Mouse (Mus musculus): ENCODE data around the gene Sec23b. TPM values are rescaled to one million over a fixed set of nuclear protein-coding genes. Genes with fewer than 3 reads are reported as not detected.

The Sec23b gene
- 23.7 and 25.4 TPM in 2 replicates for polyA plus RNA-seq (2012; ENCODE audit: insufficient read depth, insufficient read length, missing spikeins)

- no peaks in the 10 kb centered on the region for H3K4me1 ChIP-seq (ENCODE audit: control insufficient read depth, insufficient read depth, insufficient read length, low read length)
- H3K4me3 ChIP-seq (ENCODE audit: insufficient read depth, low read depth, low read length): peak within 1 kb of the TSS; percentile 88
- H3K27ac ChIP-seq (replicated peaks; ENCODE audit: low read depth, low read length): peak within 1 kb of the TSS; percentile 94
Observed at GRCm38 (mm10) chr2:144555820-144556552, at the start of gene Sec23b. TSS of gene Sec23b (plus strand) at chr2:144556229.

GRCm38 (mm10) chr2:144514619-144515018 is 41.4 kb upstream of the Sec23b start:
- Histone ChIP-seq H3K4me1 (ENCODE audit: control insufficient read depth, insufficient read depth, insufficient read length, low read length) (no peaks in the 10 kb centered on the region), H3K27ac (replicated peaks; ENCODE audit: low read depth, low read length) (no peak overlapping the region), H3K4me3 (ENCODE audit: insufficient read depth, low read depth, low read length) (no peak overlapping the region)

GRCm38 (mm10) chr2:144519772-144520171 is 36.3 kb upstream of the Sec23b start:
- no peak overlapping the region for H3K4me3 ChIP-seq (ENCODE audit: insufficient read depth, low read depth, low read length)
- H3K27ac ChIP-seq (replicated peaks; ENCODE audit: low read depth, low read length): no peak overlapping the region
- no peaks in the 10 kb centered on the region for H3K4me1 ChIP-seq (ENCODE audit: control insufficient read depth, insufficient read depth, insufficient read length, low read length)

DNA sequence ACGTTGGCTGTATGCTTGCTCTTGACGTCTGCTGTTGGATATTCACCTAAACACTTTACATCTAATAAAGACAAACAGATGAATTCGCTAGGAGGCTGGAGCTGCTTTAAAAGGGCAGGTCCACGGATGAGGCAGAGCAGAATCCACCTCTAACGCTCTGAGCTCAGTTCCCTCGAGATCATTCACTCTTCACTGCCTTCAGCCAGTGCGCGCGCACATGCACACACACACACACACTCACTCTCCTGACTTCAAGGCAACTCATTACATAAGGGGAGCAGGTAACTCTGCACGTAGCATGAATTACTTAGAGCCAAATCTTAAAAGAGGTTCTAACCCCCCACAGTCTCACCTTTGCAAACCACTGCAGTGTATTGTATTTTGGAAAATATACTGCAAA is 30.2 kb upstream of the Sec23b start:
- Histone ChIP-seq H3K4me3 (ENCODE audit: insufficient read depth, low read depth, low read length) (no peak overlapping the region; the same call in 1 of the 2 replicates), H3K4me1 (ENCODE audit: control insufficient read depth, insufficient read depth, insufficient read length, low read length) (0 out of 2 replicates have a peak, but pooled peaks cover 3% of the 10 kb centered on the region), H3K27ac (replicated peaks; ENCODE audit: low read depth, low read length) (no peak overlapping the region)

- Histone ChIP-seq H3K4me3 (ENCODE audit: insufficient read depth, low read depth, low read length) (peak within 1 kb of the TSS; percentile 82), H3K27ac (replicated peaks; ENCODE audit: low read depth, low read length) (peak within 1 kb of the TSS; percentile 94), H3K4me1 (ENCODE audit: control insufficient read depth, insufficient read depth, insufficient read length, low read length) (0 out of 2 replicates have a peak, but pooled peaks cover 3% of the 10 kb centered on the region)
Observed at GRCm38 (mm10) chr2:144526981-144527820, 28.8 kb upstream of the Sec23b start, which contains the start of the genes Dzank1 and Polr3f. TSS of gene Dzank1 (minus strand) at chr2:144527414. TSS of gene Polr3f (plus strand) at chr2:144527718.

- Histone ChIP-seq H3K27ac (replicated peaks; ENCODE audit: low read depth, low read length) (peak overlapping the region; percentile 51), H3K4me3 (ENCODE audit: insufficient read depth, low read depth, low read length) (peak overlapping the region; percentile 82), H3K4me1 (ENCODE audit: control insufficient read depth, insufficient read depth, insufficient read length, low read length) (0 out of 2 replicates have a peak, but pooled peaks cover 3% of the 10 kb centered on the region)
Observed at GRCm38 (mm10) chr2:144527821-144528174, 28.2 kb upstream of the Sec23b start.

- Histone ChIP-seq H3K4me1 (ENCODE audit: control insufficient read depth, insufficient read depth, insufficient read length, low read length) (no peaks in the 10 kb centered on the region), H3K27ac (replicated peaks; ENCODE audit: low read depth, low read length) (no peak overlapping the region), H3K4me3 (ENCODE audit: insufficient read depth, low read depth, low read length) (no peak overlapping the region)
Observed at GRCm38 (mm10) chr2:144537123-144537522, 18.9 kb upstream of the Sec23b start.

DNA sequence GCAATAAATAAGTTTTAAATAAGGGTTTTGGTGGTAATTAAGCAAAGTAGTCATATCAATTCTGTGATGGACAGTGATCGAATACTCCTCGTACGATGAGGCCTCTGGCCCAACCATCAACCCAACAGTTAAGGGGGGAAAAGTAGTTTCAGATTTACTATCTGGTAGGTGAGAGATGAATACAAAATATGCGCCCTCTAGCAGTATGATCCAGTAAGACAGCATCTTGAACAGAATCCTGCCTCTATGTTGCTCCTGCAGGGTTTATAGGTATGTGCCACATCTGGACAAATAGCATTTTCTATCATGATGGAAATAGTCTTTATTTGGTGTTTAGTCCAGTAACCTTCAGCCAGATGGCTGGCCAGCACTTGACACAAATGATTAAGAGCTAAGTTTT is 14.8 kb upstream of the Sec23b start:
- Histone ChIP-seq H3K4me1 (ENCODE audit: control insufficient read depth, insufficient read depth, insufficient read length, low read length) (no peaks in the 10 kb centered on the region), H3K27ac (replicated peaks; ENCODE audit: low read depth, low read length) (no peak overlapping the region), H3K4me3 (ENCODE audit: insufficient read depth, low read depth, low read length) (no peak overlapping the region)

DNA sequence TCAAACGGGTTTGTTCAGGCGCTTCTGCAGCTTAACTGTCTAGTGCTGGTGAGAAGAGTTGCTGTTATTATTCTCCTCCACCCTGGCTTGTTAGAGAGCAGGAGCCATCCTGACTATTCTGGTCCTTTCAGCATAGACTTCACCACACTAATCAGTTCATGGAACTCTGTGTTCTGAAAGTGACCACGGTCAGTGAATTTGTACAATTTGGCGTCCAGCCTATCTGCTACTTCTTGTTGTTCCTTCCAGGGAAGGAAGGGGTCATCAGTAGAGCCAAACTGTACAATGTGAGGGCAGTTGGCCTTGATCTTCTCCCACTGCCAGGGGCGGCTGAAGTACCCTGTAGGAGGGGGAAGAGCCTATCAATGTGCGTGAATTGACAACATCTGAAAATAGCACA is 12.4 kb upstream of the Sec23b start:
- Histone ChIP-seq H3K27ac (replicated peaks; ENCODE audit: low read depth, low read length) (no peak overlapping the region), H3K4me1 (ENCODE audit: control insufficient read depth, insufficient read depth, insufficient read length, low read length) (no peaks in the 10 kb centered on the region)

GRCm38 (mm10) chr2:144544630-144545029 is 11.4 kb upstream of the Sec23b start:
- Histone ChIP-seq H3K4me1 (ENCODE audit: control insufficient read depth, insufficient read depth, insufficient read length, low read length) (no peaks in the 10 kb centered on the region), H3K4me3 (ENCODE audit: insufficient read depth, low read depth, low read length) (no peak overlapping the region), H3K27ac (replicated peaks; ENCODE audit: low read depth, low read length) (no peak overlapping the region)

More for the DNA sequence above, 12.4 kb upstream of the Sec23b start:
- no peak overlapping the region for H3K4me3 ChIP-seq (ENCODE audit: insufficient read depth, low read depth, low read length)

GRCm38 (mm10) chr2:144545061-144545460 is 11.0 kb upstream of the Sec23b start:
- H3K27ac ChIP-seq (replicated peaks; ENCODE audit: low read depth, low read length): no peak overlapping the region
- H3K4me1 ChIP-seq (ENCODE audit: control insufficient read depth, insufficient read depth, insufficient read length, low read length): no peaks in the 10 kb centered on the region
- no peak overlapping the region for H3K4me3 ChIP-seq (ENCODE audit: insufficient read depth, low read depth, low read length)

DNA sequence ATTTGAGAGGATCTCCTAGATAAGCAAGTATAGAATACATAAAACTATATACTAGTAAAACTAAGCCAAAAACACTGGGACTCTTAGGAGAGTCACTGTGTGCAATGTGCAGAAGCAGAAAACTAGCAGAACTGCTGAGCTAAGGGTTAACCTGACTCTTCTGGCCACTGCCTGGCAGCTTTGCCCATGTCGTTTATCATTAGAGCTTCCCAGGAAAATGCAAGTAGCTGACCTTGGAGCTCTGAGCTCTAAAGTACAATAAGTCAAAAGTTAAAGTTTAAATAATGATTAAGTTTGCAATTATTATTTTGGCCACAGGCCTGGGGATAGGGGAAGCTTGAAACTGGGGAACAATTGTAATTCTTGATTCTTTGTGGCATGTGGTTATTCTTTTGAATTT is 10.5 kb upstream of the Sec23b start:
- no peak overlapping the region for H3K4me3 ChIP-seq (ENCODE audit: insufficient read depth, low read depth, low read length)
- no peak overlapping the region for H3K27ac ChIP-seq (replicated peaks; ENCODE audit: low read depth, low read length)
- no peaks in the 10 kb centered on the region for H3K4me1 ChIP-seq (ENCODE audit: control insufficient read depth, insufficient read depth, insufficient read length, low read length)

- no peaks in the 10 kb centered on the region for H3K4me1 ChIP-seq (ENCODE audit: control insufficient read depth, insufficient read depth, insufficient read length, low read length)
- no peak overlapping the region for H3K27ac ChIP-seq (replicated peaks; ENCODE audit: low read depth, low read length)
- no peak overlapping the region for H3K4me3 ChIP-seq (ENCODE audit: insufficient read depth, low read depth, low read length)
Observed at GRCm38 (mm10) chr2:144547559-144547958, 8.5 kb upstream of the Sec23b start.

- H3K27ac ChIP-seq (replicated peaks; ENCODE audit: low read depth, low read length): no peak within 1 kb of the TSS
- H3K4me3 ChIP-seq (ENCODE audit: insufficient read depth, low read depth, low read length): peak within 1 kb of the TSS; percentile 82
- H3K4me1 ChIP-seq (ENCODE audit: control insufficient read depth, insufficient read depth, insufficient read length, low read length): no peaks in the 10 kb centered on the region
Observed at GRCm38 (mm10) chr2:144550529-144550928, 5.5 kb upstream of the Sec23b start, which contains the start of gene Rbbp9. TSS of gene Rbbp9 (minus strand) at chr2:144550869.

DNA sequence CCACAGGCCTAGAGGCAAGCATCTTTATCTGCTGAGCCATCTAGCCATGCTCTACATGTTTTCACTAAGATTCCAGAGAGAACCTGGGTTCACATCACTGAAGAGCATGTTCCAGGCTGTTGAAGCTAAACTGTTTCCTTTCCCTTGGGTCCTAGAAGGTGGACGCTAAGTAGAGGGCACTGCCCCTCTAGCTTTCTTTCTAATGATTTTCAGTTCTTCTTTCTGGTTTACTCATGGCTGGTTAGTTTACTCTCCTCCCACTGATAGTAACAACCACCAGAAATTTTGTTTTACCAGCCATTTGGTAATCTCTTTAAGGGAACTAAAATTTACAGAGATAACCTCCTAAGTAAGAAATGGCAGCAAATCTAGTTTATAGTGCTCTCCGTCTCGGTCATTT is 2.1 kb upstream of the Sec23b start:
- H3K4me3 ChIP-seq (ENCODE audit: insufficient read depth, low read depth, low read length): no peak overlapping the region
- no peak overlapping the region for H3K27ac ChIP-seq (replicated peaks; ENCODE audit: low read depth, low read length)
- no peaks in the 10 kb centered on the region for H3K4me1 ChIP-seq (ENCODE audit: control insufficient read depth, insufficient read depth, insufficient read length, low read length)

All from brown adipose tissue, adult 24 weeks (tissue).